Mouse (Mus musculus): ENCODE results near the gene Astn2. TPM values are rescaled to one million over a fixed set of nuclear protein-coding genes. Genes with fewer than 3 reads are reported as not detected.

Astn2 gene
- polyA plus RNA-seq, 1 experiment from 2014 or later = 0.74 TPM

DNA sequence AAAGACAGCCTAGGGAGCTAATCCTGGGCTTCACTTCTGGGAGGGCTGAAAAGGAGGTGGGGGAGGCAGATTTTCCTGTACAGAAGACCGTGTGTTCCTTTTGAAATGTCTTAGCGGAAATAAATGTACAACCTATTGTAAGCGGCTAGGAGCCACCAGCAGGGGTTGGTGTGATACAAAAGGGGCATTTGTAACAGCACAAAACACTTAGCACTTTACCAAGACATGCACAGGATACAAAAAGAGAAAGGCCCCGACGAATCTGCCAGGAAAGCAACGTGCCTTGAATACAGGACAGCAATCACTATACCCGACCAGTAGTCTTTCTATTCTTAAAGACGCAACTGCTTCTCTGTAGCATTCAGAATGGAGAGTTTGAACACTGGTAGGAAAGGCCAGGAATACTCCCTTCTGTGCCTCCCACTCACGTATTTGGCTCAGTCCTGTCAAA, 564.8 kb downstream of the Astn2 start:
- no peak overlapping the region for H3K4me3 ChIP-seq (ENCODE audit: low read depth, low read length)
- WGBS = 51% methylated on average over 9 of the region's 9 CpGs
- no peaks in the 10 kb centered on the region for H3K36me3 ChIP-seq (replicated peaks; ENCODE audit: control insufficient read depth, insufficient read depth, low read depth, low read length)
- DNase-seq (ENCODE audit: low spot score) = peak; percentile 27
- no peak overlapping the region for H3K4me2 ChIP-seq (ENCODE audit: low read depth, low read length)
- no peaks in the 10 kb centered on the region for H3K9me3 ChIP-seq (replicated peaks; ENCODE audit: control insufficient read depth, low read length)
- no peaks in the 10 kb centered on the region for H3K27me3 ChIP-seq (ENCODE audit: control insufficient read depth, insufficient read depth, low read length)
- H3K4me1 ChIP-seq (ENCODE audit: control insufficient read depth, insufficient read depth, low read length) = no peaks in the 10 kb centered on the region
- H3K27ac ChIP-seq (replicated peaks; ENCODE audit: low read depth, low read length) = no peak overlapping the region
- no peak overlapping the region for H3K9ac ChIP-seq (replicated peaks; ENCODE audit: low read length)
- peak; percentile 72; the same call in 1 of the 2 replicates for ATAC-seq (replicated peaks; ENCODE audit: insufficient number of reproducible peaks, low FRiP score, low TSS enrichment, low read depth)

- no peak overlapping the region for H3K4me3 ChIP-seq (ENCODE audit: low read depth, low read length)
- WGBS = 77% methylated on average over 4 of the region's 4 CpGs
Measured at GRCm38 (mm10) chr4:65838781-65839180, 565.6 kb downstream of the Astn2 start.

GRCm38 (mm10) chr4:65832971-65833370, 571.4 kb downstream of the Astn2 start:
- Histone ChIP-seq H3K4me3 (ENCODE audit: low read depth, low read length) (no peak overlapping the region), H3K4me1 (ENCODE audit: control insufficient read depth, insufficient read depth, low read length) (no peaks in the 10 kb centered on the region), H3K9ac (replicated peaks; ENCODE audit: low read length) (no peak overlapping the region), H3K36me3 (replicated peaks; ENCODE audit: control insufficient read depth, insufficient read depth, low read depth, low read length) (no peaks in the 10 kb centered on the region), H3K9me3 (replicated peaks; ENCODE audit: control insufficient read depth, low read length) (no peaks in the 10 kb centered on the region), H3K27me3 (ENCODE audit: control insufficient read depth, insufficient read depth, low read length) (no peaks in the 10 kb centered on the region), H3K4me2 (ENCODE audit: low read depth, low read length) (no peak overlapping the region), H3K27ac (replicated peaks; ENCODE audit: low read depth, low read length) (no peak overlapping the region)
- WGBS = 92% methylated on average over 1 of the region's 1 CpGs
- ATAC-seq (replicated peaks; ENCODE audit: insufficient number of reproducible peaks, low FRiP score, low TSS enrichment, low read depth) = no peak
- DNase-seq (ENCODE audit: low spot score) = no peak

More at GRCm38 (mm10) chr4:65838781-65839180, 565.6 kb downstream of the Astn2 start:
- H3K27me3 ChIP-seq (ENCODE audit: control insufficient read depth, insufficient read depth, low read length) = no peaks in the 10 kb centered on the region
- H3K4me2 ChIP-seq (ENCODE audit: low read depth, low read length) = no peak overlapping the region
- no peak for DNase-seq (ENCODE audit: low spot score)
- H3K9ac ChIP-seq (replicated peaks; ENCODE audit: low read length) = no peak overlapping the region
- H3K9me3 ChIP-seq (replicated peaks; ENCODE audit: control insufficient read depth, low read length) = no peaks in the 10 kb centered on the region
- no peaks in the 10 kb centered on the region for H3K4me1 ChIP-seq (ENCODE audit: control insufficient read depth, insufficient read depth, low read length)
- H3K27ac ChIP-seq (replicated peaks; ENCODE audit: low read depth, low read length) = no peak overlapping the region
- no peak for ATAC-seq (replicated peaks; ENCODE audit: insufficient number of reproducible peaks, low FRiP score, low TSS enrichment, low read depth)
- no peaks in the 10 kb centered on the region for H3K36me3 ChIP-seq (replicated peaks; ENCODE audit: control insufficient read depth, insufficient read depth, low read depth, low read length)

DNA sequence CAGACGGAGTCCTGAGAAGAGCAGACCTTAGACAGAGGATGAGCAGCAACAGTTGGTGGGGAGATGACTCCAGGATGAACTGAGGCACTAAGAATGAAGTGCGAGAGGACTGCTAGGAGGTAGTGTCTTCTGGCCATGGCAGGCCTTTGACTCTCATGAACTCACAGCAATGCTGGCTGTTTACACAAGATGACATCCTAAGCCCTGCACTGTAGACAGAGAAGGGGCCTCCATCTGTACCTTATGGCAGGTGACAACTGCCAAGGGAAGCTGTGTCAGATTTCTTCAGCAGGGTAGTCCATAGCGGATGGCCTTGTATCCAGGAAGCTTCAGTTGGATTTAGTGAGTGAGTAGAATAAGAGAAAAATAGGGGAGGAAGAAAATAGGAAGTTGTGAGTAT, 572.5 kb downstream of the Astn2 start:
- H3K4me3 ChIP-seq (ENCODE audit: low read depth, low read length) = no peak overlapping the region
- no peak overlapping the region for H3K4me2 ChIP-seq (ENCODE audit: low read depth, low read length)
- no peak overlapping the region for H3K27ac ChIP-seq (replicated peaks; ENCODE audit: low read depth, low read length)
- H3K36me3 ChIP-seq (replicated peaks; ENCODE audit: control insufficient read depth, insufficient read depth, low read depth, low read length) = no peaks in the 10 kb centered on the region
- ATAC-seq (replicated peaks; ENCODE audit: insufficient number of reproducible peaks, low FRiP score, low TSS enrichment, low read depth) (no peak), DNase-seq (ENCODE audit: low spot score) (no peak)
- no peaks in the 10 kb centered on the region for H3K9me3 ChIP-seq (replicated peaks; ENCODE audit: control insufficient read depth, low read length)
- no peak overlapping the region for H3K9ac ChIP-seq (replicated peaks; ENCODE audit: low read length)
- 82% methylated on average over 3 of the region's 3 CpGs for WGBS
- no peaks in the 10 kb centered on the region for H3K27me3 ChIP-seq (ENCODE audit: control insufficient read depth, insufficient read depth, low read length)
- no peaks in the 10 kb centered on the region for H3K4me1 ChIP-seq (ENCODE audit: control insufficient read depth, insufficient read depth, low read length)

- no peaks in the 10 kb centered on the region for H3K27me3 ChIP-seq (ENCODE audit: control insufficient read depth, insufficient read depth, low read length)
- DNase-seq (ENCODE audit: low spot score) (no peak), ATAC-seq (replicated peaks; ENCODE audit: insufficient number of reproducible peaks, low FRiP score, low TSS enrichment, low read depth) (no peak)
- no peak overlapping the region for H3K4me2 ChIP-seq (ENCODE audit: low read depth, low read length)
- no peaks in the 10 kb centered on the region for H3K9me3 ChIP-seq (replicated peaks; ENCODE audit: control insufficient read depth, low read length)
- 9% methylated on average over 3 of the region's 3 CpGs for WGBS
- H3K27ac ChIP-seq (replicated peaks; ENCODE audit: low read depth, low read length) = no peak overlapping the region
- no peaks in the 10 kb centered on the region for H3K36me3 ChIP-seq (replicated peaks; ENCODE audit: control insufficient read depth, insufficient read depth, low read depth, low read length)
- H3K9ac ChIP-seq (replicated peaks; ENCODE audit: low read length) = no peak overlapping the region
- H3K4me3 ChIP-seq (ENCODE audit: low read depth, low read length) = no peak overlapping the region
- no peaks in the 10 kb centered on the region for H3K4me1 ChIP-seq (ENCODE audit: control insufficient read depth, insufficient read depth, low read length)
Measured at GRCm38 (mm10) chr4:65830495-65830894, 573.9 kb downstream of the Astn2 start.

DNA sequence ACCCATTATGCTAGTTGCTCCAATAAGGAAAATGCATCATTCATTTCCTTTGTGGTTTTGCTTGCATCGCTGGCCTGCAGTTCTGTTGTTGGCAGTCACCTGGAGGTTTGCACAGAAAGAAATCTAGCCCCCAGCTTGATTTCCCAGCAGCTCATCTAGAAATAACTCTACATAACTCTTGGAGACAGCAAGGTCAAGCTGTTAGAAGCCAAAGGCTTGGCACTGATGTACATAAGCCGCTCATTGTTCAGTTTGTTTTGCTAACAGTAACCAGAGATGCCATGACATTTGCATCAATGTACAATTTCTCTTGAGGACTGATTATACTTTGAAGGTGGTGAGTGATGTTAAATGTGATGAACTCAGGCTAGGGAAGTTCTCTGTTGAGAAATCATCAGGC, 583.3 kb downstream of the Astn2 start:
- H3K9ac ChIP-seq (replicated peaks; ENCODE audit: low read length) = no peak overlapping the region
- WGBS = 69% methylated on average over 2 of the region's 2 CpGs
- no peaks in the 10 kb centered on the region for H3K27me3 ChIP-seq (ENCODE audit: control insufficient read depth, insufficient read depth, low read length)
- no peak for ATAC-seq (replicated peaks; ENCODE audit: insufficient number of reproducible peaks, low FRiP score, low TSS enrichment, low read depth)
- no peaks in the 10 kb centered on the region for H3K36me3 ChIP-seq (replicated peaks; ENCODE audit: control insufficient read depth, insufficient read depth, low read depth, low read length)
- H3K9me3 ChIP-seq (replicated peaks; ENCODE audit: control insufficient read depth, low read length) = no peaks in the 10 kb centered on the region
- no peak overlapping the region for H3K4me2 ChIP-seq (ENCODE audit: low read depth, low read length)
- H3K4me3 ChIP-seq (ENCODE audit: low read depth, low read length) = no peak overlapping the region
- H3K4me1 ChIP-seq (ENCODE audit: control insufficient read depth, insufficient read depth, low read length) = no peaks in the 10 kb centered on the region
- no peak overlapping the region for H3K27ac ChIP-seq (replicated peaks; ENCODE audit: low read depth, low read length)
- DNase-seq (ENCODE audit: low spot score) = no peak

DNA sequence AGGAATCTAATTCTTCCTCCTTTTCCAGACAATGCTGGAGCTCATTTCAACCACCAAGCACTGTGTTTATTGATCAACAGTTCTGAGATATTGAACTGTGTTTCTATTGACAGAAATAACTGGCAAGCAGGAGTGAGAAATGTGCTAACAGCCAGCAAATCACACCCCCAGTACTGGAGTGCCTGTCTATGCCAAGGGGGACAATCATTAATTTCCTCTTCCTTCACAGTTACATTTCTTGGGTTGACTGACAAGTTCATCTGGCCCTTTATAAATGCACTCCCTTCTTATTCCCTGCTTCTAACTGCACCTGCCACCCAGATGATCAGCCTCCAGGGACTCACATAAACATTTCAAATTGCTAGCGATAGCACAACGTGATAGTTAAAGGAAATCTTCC, 584.2 kb downstream of the Astn2 start:
- no peak overlapping the region for H3K4me3 ChIP-seq (ENCODE audit: low read depth, low read length)
- no peaks in the 10 kb centered on the region for H3K4me1 ChIP-seq (ENCODE audit: control insufficient read depth, insufficient read depth, low read length)
- H3K9ac ChIP-seq (replicated peaks; ENCODE audit: low read length) = no peak overlapping the region
- WGBS = 58% methylated on average over 2 of the region's 2 CpGs
- no peaks in the 10 kb centered on the region for H3K36me3 ChIP-seq (replicated peaks; ENCODE audit: control insufficient read depth, insufficient read depth, low read depth, low read length)
- no peaks in the 10 kb centered on the region for H3K27me3 ChIP-seq (ENCODE audit: control insufficient read depth, insufficient read depth, low read length)
- DNase-seq (ENCODE audit: low spot score) (no peak), ATAC-seq (replicated peaks; ENCODE audit: insufficient number of reproducible peaks, low FRiP score, low TSS enrichment, low read depth) (no peak)
- H3K9me3 ChIP-seq (replicated peaks; ENCODE audit: control insufficient read depth, low read length) = no peaks in the 10 kb centered on the region
- no peak overlapping the region for H3K4me2 ChIP-seq (ENCODE audit: low read depth, low read length)
- H3K27ac ChIP-seq (replicated peaks; ENCODE audit: low read depth, low read length) = no peak overlapping the region

DNA sequence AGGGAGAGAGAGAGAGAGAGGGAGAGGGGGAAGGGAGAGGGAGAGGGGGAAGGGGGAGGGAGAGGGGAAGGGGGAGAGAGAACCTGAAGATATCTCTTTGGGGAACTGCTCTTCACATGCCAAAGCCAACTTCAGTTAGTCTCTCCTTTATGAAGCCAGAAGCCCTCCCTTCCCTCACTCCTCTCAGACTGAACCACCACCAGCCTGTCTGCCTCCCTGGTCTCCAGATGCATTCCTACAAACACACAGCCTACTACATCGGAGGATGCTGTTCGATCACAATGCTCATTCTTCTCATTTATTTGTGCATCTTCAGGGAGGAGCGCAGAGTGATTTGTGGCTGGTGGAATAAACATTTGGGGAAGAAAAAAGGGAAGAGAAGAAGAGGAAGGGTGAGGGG, 584.6 kb downstream of the Astn2 start:
- DNase-seq (ENCODE audit: low spot score) = no peak
- Histone ChIP-seq H3K36me3 (replicated peaks; ENCODE audit: control insufficient read depth, insufficient read depth, low read depth, low read length) (no peaks in the 10 kb centered on the region), H3K4me3 (ENCODE audit: low read depth, low read length) (no peak overlapping the region), H3K9me3 (replicated peaks; ENCODE audit: control insufficient read depth, low read length) (no peaks in the 10 kb centered on the region), H3K27ac (replicated peaks; ENCODE audit: low read depth, low read length) (no peak overlapping the region), H3K9ac (replicated peaks; ENCODE audit: low read length) (no peak overlapping the region), H3K4me1 (ENCODE audit: control insufficient read depth, insufficient read depth, low read length) (no peaks in the 10 kb centered on the region), H3K4me2 (ENCODE audit: low read depth, low read length) (no peak overlapping the region), H3K27me3 (ENCODE audit: control insufficient read depth, insufficient read depth, low read length) (no peaks in the 10 kb centered on the region)
- no peak for ATAC-seq (replicated peaks; ENCODE audit: insufficient number of reproducible peaks, low FRiP score, low TSS enrichment, low read depth)
- 58% methylated on average over 3 of the region's 3 CpGs for WGBS
